In genomic region chr11:104627616-104628301, GRCm38 (mm10) we compare ENCODE assay signal across 1 mouse cellular context.
TF ChIP-seq lines count a peak whose summit lies in the region.

No protein-coding gene starts in this region.

TF ChIP-seq in CH12.LX, 34 proteins besides CTCF, POLR2A, EP300 and RAD21 (continued from another document):
- TF ChIP-seq MAZ (IDR thresholded peaks at IDR 0.05; ENCODE audit: low read depth, low read length): 0 out of 2 replicates have a peak, but pooled peaks have one; percentile 45
- no peak for TF ChIP-seq HCFC1 (IDR thresholded peaks at IDR 0.05; ENCODE audit: low read depth, low read length)
- no peak for TF ChIP-seq E2F4 (IDR thresholded peaks at IDR 0.05; ENCODE audit: insufficient replicate concordance, low read depth, low read length)
- TF ChIP-seq ZMIZ1 (IDR thresholded peaks at IDR 0.05; ENCODE audit: low read depth, low read length): no peak
- no peak for TF ChIP-seq KAT2A (IDR thresholded peaks at IDR 0.05; ENCODE audit: insufficient replicate concordance, low read length)
- TF ChIP-seq MYC (IDR thresholded peaks at IDR 0.05; ENCODE audit: low read depth, low read length): no peak
- no peak for TF ChIP-seq USF1 (IDR thresholded peaks at IDR 0.05; ENCODE audit: low read depth, low read length)
- TF ChIP-seq TCF12 (IDR thresholded peaks at IDR 0.05; ENCODE audit: low read depth, low read length): peak; percentile 45; the same call in 1 of the 2 replicates
- no peak for TF ChIP-seq UBTF (IDR thresholded peaks at IDR 0.05; ENCODE audit: low read depth, low read length)
- no peak for TF ChIP-seq TBP (conservative IDR thresholded peaks at IDR 0.05; ENCODE audit: low read depth, low read length)
- TF ChIP-seq BHLHE40 (IDR thresholded peaks at IDR 0.05; ENCODE audit: low read depth, low read length): peak; percentile 56; the same call in 1 of the 2 replicates
- TF ChIP-seq NRF1 (IDR thresholded peaks at IDR 0.05; ENCODE audit: low read depth, low read length): no peak
- no peak for TF ChIP-seq CHD2 (IDR thresholded peaks at IDR 0.05; ENCODE audit: low read length)
- no peak for TF ChIP-seq PAX5 (IDR thresholded peaks at IDR 0.05; ENCODE audit: low read length)
- no peak for TF ChIP-seq ZNF384 (IDR thresholded peaks at IDR 0.05; ENCODE audit: low read depth, low read length)
- TF ChIP-seq SIN3A (IDR thresholded peaks at IDR 0.05; ENCODE audit: low read length): peak; percentile 37; the same call in 1 of the 2 replicates
- TF ChIP-seq USF2 (conservative IDR thresholded peaks at IDR 0.05; ENCODE audit: low read depth, low read length): no peak
